ENCODE assay signal across 8 mouse cellular contexts in the genomic region with DNA sequence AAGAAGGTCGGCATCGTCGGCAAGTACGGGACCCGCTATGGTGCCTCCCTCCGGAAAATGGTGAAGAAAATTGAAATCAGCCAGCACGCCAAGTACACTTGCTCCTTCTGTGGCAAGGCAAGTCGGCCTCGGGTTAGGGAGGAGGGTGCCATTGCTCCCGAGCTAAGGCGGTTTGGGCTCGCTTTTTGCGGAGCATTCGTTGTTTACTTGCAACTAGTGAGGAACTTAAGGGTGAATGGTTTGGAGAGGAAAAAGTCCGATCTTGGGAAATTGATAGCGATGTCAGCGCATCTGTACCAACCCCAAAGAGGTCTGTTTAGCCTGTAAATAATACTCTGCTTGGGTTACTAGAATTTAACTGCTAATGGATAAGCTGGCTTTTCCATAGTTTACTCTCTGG. TPM values are rescaled to one million over a fixed set of nuclear protein-coding genes. Genes with fewer than 3 reads are reported as not detected.
DNase-seq lines count a peak whose midpoint lies in the region; ATAC-seq and TF ChIP-seq lines count a peak whose summit lies in the region.

No protein-coding gene starts in this region.

- H3K36me3 ChIP-seq in testis, adult 2 months (ENCODE audit: control insufficient read depth, insufficient read depth, low read length) = peaks cover 1% of the 10 kb centered on the region
- peaks cover 16% of the 10 kb centered on the region for H3K36me3 ChIP-seq in hindbrain, embryonic 16.5 days (ENCODE audit: control insufficient read depth, insufficient read depth, low read length)
- H3K36me3 ChIP-seq in midbrain, embryonic 13.5 days = peaks cover 30% of the 10 kb centered on the region

- peak overlapping the region; percentile 97 for H3K4me3 ChIP-seq in testis, adult 2 months (ENCODE audit: control insufficient read depth, low read depth, low read length)
- peak overlapping the region; percentile 72 for H3K4me3 ChIP-seq in hindbrain, embryonic 16.5 days (ENCODE audit: low read length)
- H3K4me3 ChIP-seq in midbrain, embryonic 13.5 days (replicated peaks) = peak overlapping the region; percentile 60

- no peak for TF ChIP-seq POLR2A in testis, adult 2 months (IDR thresholded peaks at IDR 0.05; ENCODE audit: control insufficient read depth, low read depth, low read length)

- ATAC-seq in hindbrain, embryonic 16.5 days = no peak
- no peak for ATAC-seq in midbrain, embryonic 13.5 days
- no peak for ATAC-seq in CD4-positive, CD25-positive, alpha-beta regulatory T cell, adult 4 months

- H3K4me1 ChIP-seq in testis, adult 2 months (ENCODE audit: control insufficient read depth, insufficient read depth, low read length) = no peaks in the 10 kb centered on the region; the same call in none of the 2 replicates
- peaks cover 16% of the 10 kb centered on the region for H3K4me1 ChIP-seq in hindbrain, embryonic 16.5 days (ENCODE audit: control insufficient read depth, insufficient read depth, low read depth, low read length)
- peaks cover 23% of the 10 kb centered on the region for H3K4me1 ChIP-seq in midbrain, embryonic 13.5 days (replicated peaks)

- no peaks in the 10 kb centered on the region for H3K9me3 ChIP-seq in hindbrain, embryonic 16.5 days (ENCODE audit: control insufficient read depth, low read length)
- no peaks in the 10 kb centered on the region for H3K9me3 ChIP-seq in midbrain, embryonic 13.5 days

- no peaks in the 10 kb centered on the region for H3K27me3 ChIP-seq in testis, adult 2 months (ENCODE audit: control insufficient read depth, insufficient read depth, low read length)
- no peaks in the 10 kb centered on the region for H3K27me3 ChIP-seq in hindbrain, embryonic 16.5 days (replicated peaks; ENCODE audit: control insufficient read depth, insufficient read depth, low read length)
- H3K27me3 ChIP-seq in midbrain, embryonic 13.5 days = no peaks in the 10 kb centered on the region

- WGBS in hindbrain, embryonic 16.5 days = 1% methylated on average over 17 of the region's 17 CpGs
- WGBS in midbrain, embryonic 13.5 days = 2% methylated on average over 17 of the region's 17 CpGs

- H3K9ac ChIP-seq in hindbrain, embryonic 16.5 days (ENCODE audit: low read depth, low read length) = peak overlapping the region; percentile 79
- H3K9ac ChIP-seq in midbrain, embryonic 13.5 days (replicated peaks) = peak overlapping the region; percentile 89

- TF ChIP-seq CTCF in testis, adult 2 months (IDR thresholded peaks at IDR 0.05; ENCODE audit: control insufficient read depth, insufficient read depth, insufficient replicate concordance, low read depth, low read length) = no peak

- peak overlapping the region; percentile 80 for H3K27ac ChIP-seq in testis, adult 2 months (ENCODE audit: control insufficient read depth, insufficient read depth, low read depth, low read length)
- H3K27ac ChIP-seq in hindbrain, embryonic 16.5 days (ENCODE audit: low read depth, low read length) = peak overlapping the region; percentile 86
- peak overlapping the region; percentile 87 for H3K27ac ChIP-seq in midbrain, embryonic 13.5 days

- peak; percentile 37 for DNase-seq in adrenal gland, postnatal 10 days
- no peak for DNase-seq in adrenal gland, postnatal 4 days (ENCODE audit: low spot score in 2 of 2)
- DNase-seq in testis, postnatal 10 days (ENCODE audit: low spot score) = no peak
- DNase-seq in embryo, embryonic 9.5 days (ENCODE audit: extremely low spot score) = no peak

- H3K4me2 ChIP-seq in hindbrain, embryonic 16.5 days (ENCODE audit: low read length) = peak overlapping the region; percentile 67
- peak overlapping the region; percentile 87 for H3K4me2 ChIP-seq in midbrain, embryonic 13.5 days (replicated peaks)

RNA-seq across cellular contexts. Expression of gene Rpl37a, which starts 0.6 kb away (rescaled TPM):
- 1,000 to 10,000 TPM; 1,158 to 1,169 TPM for total RNA-seq in adrenal gland, postnatal 10 days (2021)
- 1,000 to 10,000 TPM; 1,443 to 1,504 TPM for total RNA-seq in adrenal gland, postnatal 4 days (2021)
- 442 and 589 TPM in 2 replicates for polyA plus RNA-seq in testis, adult 2 months (2012; rRNA removed)
- 753 and 794 TPM in 2 replicates for polyA plus RNA-seq in hindbrain, embryonic 16.5 days (2015; fragmentation: Nextera tagmentation; extraction: Ambion mirVana)
- polyA plus RNA-seq in midbrain, embryonic 13.5 days (2015; fragmentation: Nextera tagmentation; extraction: Ambion mirVana) = 1,218 and 1,294 TPM in 2 replicates
- polyA plus RNA-seq in CD4-positive, CD25-positive, alpha-beta regulatory T cell, adult 4 months (2017; shearing (Covaris generic)) = 1,000 to 10,000 TPM; 2,103 to 2,879 TPM

RNA-seq across cellular contexts. Expression of gene Ankar, which starts 11.3 kb away (rescaled TPM):
- not detected for total RNA-seq in adrenal gland, postnatal 10 days (2021)
- total RNA-seq in adrenal gland, postnatal 4 days (2021) = not detected
- 17.7 and 20.6 TPM in 2 replicates for polyA plus RNA-seq in testis, adult 2 months (2012; rRNA removed)
- polyA plus RNA-seq in hindbrain, embryonic 16.5 days (2015; fragmentation: Nextera tagmentation; extraction: Ambion mirVana) = not detected in 2 replicates
- polyA plus RNA-seq in midbrain, embryonic 13.5 days (2015; fragmentation: Nextera tagmentation; extraction: Ambion mirVana) = not detected in 2 replicates
- not detected for polyA plus RNA-seq in CD4-positive, CD25-positive, alpha-beta regulatory T cell, adult 4 months (2017; shearing (Covaris generic))

Comparison
In these comparisons a context has a peak if more than half of its experiments do, and no peak if none do; other contexts are left out.
1. RNA of gene Ankar, which starts 11.3 kb away (polyA plus RNA-seq): 17.7 to 20.6 TPM in testis, adult 2 months; not detected in CD4-positive, CD25-positive, alpha-beta regulatory T cell, adult 4 months, not detected in hindbrain, embryonic 16.5 days and not detected in midbrain, embryonic 13.5 days; every median in the first group is over 10 times any median in the second.
2. Peak in every context shown above with its lines, with median percentiles within 50 percentile points of each other: H3K27ac ChIP-seq and H3K4me3 ChIP-seq.